Mouse (Mus musculus): Measurements from ENCODE around the gene Chchd10.
A peak's percentile ranks its signal among the peaks of the same experiment; 100 is the strongest.

- TF ChIP-seq USF1 (IDR thresholded peaks at IDR 0.05; ENCODE audit: low read depth, low read length) (no peak), TCF12 (IDR thresholded peaks at IDR 0.05; ENCODE audit: low read depth, low read length) (no peak), SMC3 (IDR thresholded peaks at IDR 0.05; ENCODE audit: low read depth, low read length) (peak; percentile 59), POLR2A (IDR thresholded peaks at IDR 0.05; ENCODE audit: low read depth, low read length) (0 out of 2 replicates have a peak, but pooled peaks have one; percentile 15), ZKSCAN1 (IDR thresholded peaks at IDR 0.05; ENCODE audit: borderline replicate concordance, low read depth, low read length) (no peak), CTCF (conservative IDR thresholded peaks at IDR 0.05 in 1 of 2, IDR thresholded peaks at IDR 0.05 in 1 of 2; ENCODE audit: low read depth in 2 of 2, low read length in 2 of 2) (peak; percentile 67 to 69), EP300 (IDR thresholded peaks at IDR 0.05; ENCODE audit: low read length) (no peak), E2F4 (IDR thresholded peaks at IDR 0.05; ENCODE audit: insufficient replicate concordance, low read depth, low read length) (no peak)
Measured at GRCm38 (mm10) chr10:75897373-75897772, 35.6 kb upstream of the Chchd10 start.

Data from CH12.LX (cell line).